8 mouse cellular contexts compared by ENCODE assay signal in the genomic region with DNA sequence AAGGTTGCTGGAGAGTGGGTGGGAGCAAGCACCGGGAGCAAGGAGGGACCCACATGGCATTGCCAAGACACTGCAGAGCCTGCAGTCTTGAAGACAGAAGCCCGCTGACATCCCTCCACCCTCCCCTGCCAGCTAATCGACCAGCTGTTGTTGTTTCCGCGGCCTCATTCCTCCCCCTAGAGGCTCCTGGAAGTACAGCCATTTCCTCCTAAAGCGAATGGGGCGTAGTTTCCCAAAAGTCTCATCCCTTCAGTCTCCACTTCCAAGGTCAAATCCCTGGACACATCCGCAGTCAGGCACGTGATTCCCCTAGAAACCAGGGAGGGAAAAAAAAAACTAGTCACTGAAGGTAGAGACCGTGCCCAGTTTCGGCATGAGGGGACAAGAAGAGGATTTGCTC. TPM values are rescaled to one million over a fixed set of nuclear protein-coding genes. Genes with fewer than 3 reads are reported as not detected.
A peak's percentile ranks its signal among the peaks of the same experiment; 100 is the strongest.
DNase-seq lines count a peak whose midpoint lies in the region; ATAC-seq and TF ChIP-seq lines count a peak whose summit lies in the region.

No protein-coding gene starts in this region.

- no peak for ATAC-seq in forebrain, embryonic 11.5 days (replicated peaks; ENCODE audit: low FRiP score)
- ATAC-seq in heart, postnatal 0 days (ENCODE audit: insufficient read depth, low read depth), result peak; percentile 77
- ATAC-seq in neutrophil, adult 5-6 weeks (ENCODE audit: extremely low read depth, insufficient number of reproducible peaks, low FRiP score, poor library complexity, severe bottlenecking), result peak; percentile 55

- peaks cover 29% of the 10 kb centered on the region for H3K36me3 ChIP-seq in E14TG2a.4 (ENCODE audit: insufficient read depth, low read length)
- no peaks in the 10 kb centered on the region; the same call in 1 of the 2 replicates for H3K36me3 ChIP-seq in forebrain, embryonic 11.5 days (ENCODE audit: control insufficient read depth, insufficient read depth, low read length)
- H3K36me3 ChIP-seq in heart, postnatal 0 days (replicated peaks; ENCODE audit: control insufficient read depth, insufficient read depth, low read length), result no peaks in the 10 kb centered on the region

- peak; percentile 55 for TF ChIP-seq CTCF in E14TG2a.4 (conservative IDR thresholded peaks at IDR 0.05; ENCODE audit: low read length)
- peak; percentile 81 for TF ChIP-seq CTCF in heart, postnatal 0 days (IDR thresholded peaks at IDR 0.05; ENCODE audit: low read depth)

- peak; percentile 42 for DNase-seq in brain, embryonic 18.5 days (ENCODE audit: low read depth, low spot score)
- DNase-seq in forebrain, embryonic 11.5 days (ENCODE audit: low spot score), result peak; percentile 85
- peak; percentile 84 for DNase-seq in heart, postnatal 0 days (ENCODE audit: low spot score)
- peak; percentile 80 for DNase-seq in kidney, postnatal 25 days
- DNase-seq in lung, adult 18-20 months, result peak; percentile 58 to 74
- DNase-seq in thymus, postnatal 25 days, result peak; percentile 59

- H3K27me3 ChIP-seq in E14TG2a.4 (ENCODE audit: insufficient read depth, low read length), result peaks cover 5% of the 10 kb centered on the region; the same call in 1 of the 2 replicates
- H3K27me3 ChIP-seq in forebrain, embryonic 11.5 days (ENCODE audit: control insufficient read depth, insufficient read depth, low read length), result no peaks in the 10 kb centered on the region
- no peaks in the 10 kb centered on the region for H3K27me3 ChIP-seq in heart, postnatal 0 days (ENCODE audit: control insufficient read depth, insufficient read depth, low read length)

- H3K4me1 ChIP-seq in E14TG2a.4 (replicated peaks; ENCODE audit: low read depth, low read length), result peaks cover 78% of the 10 kb centered on the region
- H3K4me1 ChIP-seq in forebrain, embryonic 11.5 days (replicated peaks; ENCODE audit: control insufficient read depth, insufficient read depth, low read length), result 0 out of 2 replicates have a peak, but pooled peaks cover 2% of the 10 kb centered on the region
- no peaks in the 10 kb centered on the region for H3K4me1 ChIP-seq in heart, postnatal 0 days (ENCODE audit: control insufficient read depth, insufficient read depth)

- H3K9me3 ChIP-seq in E14TG2a.4 (ENCODE audit: low read length), result no peaks in the 10 kb centered on the region
- H3K9me3 ChIP-seq in forebrain, embryonic 11.5 days (ENCODE audit: control insufficient read depth, low read length), result no peaks in the 10 kb centered on the region
- no peaks in the 10 kb centered on the region for H3K9me3 ChIP-seq in heart, postnatal 0 days (replicated peaks; ENCODE audit: control insufficient read depth, low read length)

- H3K4me3 ChIP-seq in E14TG2a.4 (replicated peaks; ENCODE audit: low read length), result no peak overlapping the region
- no peak overlapping the region for H3K4me3 ChIP-seq in forebrain, embryonic 11.5 days (ENCODE audit: low read depth, low read length)
- no peak overlapping the region for H3K4me3 ChIP-seq in heart, postnatal 0 days (ENCODE audit: low read depth, low read length)

- H3K4me2 ChIP-seq in forebrain, embryonic 11.5 days (ENCODE audit: low read depth, low read length, severe bottlenecking), result no peak overlapping the region
- H3K4me2 ChIP-seq in heart, postnatal 0 days (ENCODE audit: low read depth, low read length), result no peak overlapping the region

- 6% methylated on average over 11 of the region's 11 CpGs for WGBS in forebrain, embryonic 11.5 days
- WGBS in heart, postnatal 0 days, result 3% methylated on average over 11 of the region's 11 CpGs

- no peak overlapping the region for H3K27ac ChIP-seq in forebrain, embryonic 11.5 days (ENCODE audit: low read depth, low read length)
- H3K27ac ChIP-seq in heart, postnatal 0 days (ENCODE audit: low read depth), result no peak overlapping the region

- TF ChIP-seq EP300 in heart, postnatal 0 days (IDR thresholded peaks at IDR 0.05; ENCODE audit: low read depth), result no peak

- H3K9ac ChIP-seq in forebrain, embryonic 11.5 days (ENCODE audit: low read length), result no peak overlapping the region
- no peak overlapping the region for H3K9ac ChIP-seq in heart, postnatal 0 days (replicated peaks; ENCODE audit: low read depth, low read length)

RNA-seq across cellular contexts. Expression of a gene that starts 1.1 kb away (rescaled TPM):
- polyA plus RNA-seq in forebrain, embryonic 11.5 days (2014; fragmentation: Nextera tagmentation; extraction: Ambion mirVana), result not detected in 2 replicates
- 0.99 and 1.2 TPM in 2 replicates for total RNA-seq in heart, postnatal 0 days (2014; rRNA removed; ENCODE audit: low replicate concordance)
- 0.07 TPM in 2 replicates for polyA plus RNA-seq in heart, postnatal 0 days (2015; fragmentation: Nextera tagmentation; extraction: Ambion mirVana)
- not detected in 2 replicates for total RNA-seq in neutrophil, adult 5-6 weeks (2017)

RNA-seq across cellular contexts. Expression of a gene that starts 17.3 kb away (rescaled TPM):
- 50.0 and 58.5 TPM in 2 replicates for polyA plus RNA-seq in forebrain, embryonic 11.5 days (2014; fragmentation: Nextera tagmentation; extraction: Ambion mirVana)
- 57.4 and 61.7 TPM in 2 replicates for total RNA-seq in heart, postnatal 0 days (2014; rRNA removed; ENCODE audit: low replicate concordance)
- 29.8 and 30.1 TPM in 2 replicates for polyA plus RNA-seq in heart, postnatal 0 days (2015; fragmentation: Nextera tagmentation; extraction: Ambion mirVana)
- 51.1 and 54.8 TPM in 2 replicates for total RNA-seq in neutrophil, adult 5-6 weeks (2017)

RNA-seq across cellular contexts. Expression of a gene that starts 18.8 kb away (rescaled TPM):
- polyA plus RNA-seq in forebrain, embryonic 11.5 days (2014; fragmentation: Nextera tagmentation; extraction: Ambion mirVana), result 23.5 and 26.6 TPM in 2 replicates
- 3.9 and 5.6 TPM in 2 replicates for total RNA-seq in heart, postnatal 0 days (2014; rRNA removed; ENCODE audit: low replicate concordance)
- polyA plus RNA-seq in heart, postnatal 0 days (2015; fragmentation: Nextera tagmentation; extraction: Ambion mirVana), result 2.2 and 2.9 TPM in 2 replicates
- not detected in 2 replicates for total RNA-seq in neutrophil, adult 5-6 weeks (2017)

RNA-seq across cellular contexts. Expression of a gene that starts 29.0 kb away (rescaled TPM):
- polyA plus RNA-seq in forebrain, embryonic 11.5 days (2014; fragmentation: Nextera tagmentation; extraction: Ambion mirVana), result 20.8 and 21.7 TPM in 2 replicates
- 32.5 and 36.2 TPM in 2 replicates for total RNA-seq in heart, postnatal 0 days (2014; rRNA removed; ENCODE audit: low replicate concordance)
- polyA plus RNA-seq in heart, postnatal 0 days (2015; fragmentation: Nextera tagmentation; extraction: Ambion mirVana), result 5.2 and 5.4 TPM in 2 replicates
- total RNA-seq in neutrophil, adult 5-6 weeks (2017), result 36.7 and 44.5 TPM in 2 replicates

RNA-seq across cellular contexts. Expression of a gene that starts 37.5 kb away (rescaled TPM):
- polyA plus RNA-seq in forebrain, embryonic 11.5 days (2014; fragmentation: Nextera tagmentation; extraction: Ambion mirVana), result 35.0 and 36.8 TPM in 2 replicates
- 194 and 287 TPM in 2 replicates for total RNA-seq in heart, postnatal 0 days (2014; rRNA removed; ENCODE audit: low replicate concordance)
- polyA plus RNA-seq in heart, postnatal 0 days (2015; fragmentation: Nextera tagmentation; extraction: Ambion mirVana), result 51.4 and 67.2 TPM in 2 replicates
- 62.9 and 64.1 TPM in 2 replicates for total RNA-seq in neutrophil, adult 5-6 weeks (2017)
